Mouse (Mus musculus): ENCODE data around the gene Cntnap5c. TPM values are rescaled to one million over a fixed set of nuclear protein-coding genes. Genes with fewer than 3 reads are reported as not detected.

Cntnap5c gene
- polyA plus RNA-seq, 2 experiments: not detected

GRCm38 (mm10) chr17:58107901-58108300 is 338.5 kb downstream of the Cntnap5c start:
- H3K36me3 ChIP-seq (ENCODE audit: control insufficient read depth, insufficient read depth, low read length): no peaks in the 10 kb centered on the region
- H3K9me3 ChIP-seq (ENCODE audit: control insufficient read depth, low read length): no peaks in the 10 kb centered on the region
- no peak overlapping the region for H3K9ac ChIP-seq (ENCODE audit: low read depth, low read length, severe bottlenecking)
- H3K27ac ChIP-seq (replicated peaks; ENCODE audit: low read depth, low read length): no peak overlapping the region
- no peak for DNase-seq (ENCODE audit: low spot score)
- no peak overlapping the region for H3K4me3 ChIP-seq (replicated peaks; ENCODE audit: low read length)
- TF ChIP-seq POLR2A (IDR thresholded peaks at IDR 0.05; ENCODE audit: borderline replicate concordance, extremely low read depth, insufficient read depth, insufficient read length): no peak
- no peak overlapping the region for H3K4me2 ChIP-seq (replicated peaks; ENCODE audit: low read depth, low read length, severe bottlenecking)
- WGBS: 79% methylated on average over 3 of the region's 3 CpGs
- no peaks in the 10 kb centered on the region for H3K4me1 ChIP-seq (ENCODE audit: control insufficient read depth, insufficient read depth, low read length)
- no peak for ATAC-seq (ENCODE audit: low FRiP score, low read depth)
- H3K27me3 ChIP-seq (ENCODE audit: control insufficient read depth, insufficient read depth, low read length): no peaks in the 10 kb centered on the region

DNA sequence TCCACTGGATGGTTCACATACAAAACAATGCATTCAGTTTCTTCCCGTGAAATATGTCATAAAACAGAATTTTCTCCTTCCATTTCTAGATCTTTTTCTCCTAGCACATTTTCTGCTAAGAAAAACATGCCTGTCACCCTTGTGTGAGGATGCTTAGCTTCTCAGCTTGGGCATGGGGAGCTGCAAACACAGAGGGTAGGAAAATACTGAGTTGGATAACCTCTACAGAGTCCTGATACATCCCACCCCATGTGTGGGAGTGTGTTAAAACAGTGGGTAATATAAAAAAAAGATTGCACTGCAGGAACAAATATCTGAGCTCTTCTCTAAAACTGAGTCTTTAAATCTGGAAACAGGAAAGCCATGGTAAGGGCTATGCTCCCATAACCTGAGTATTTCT is 339.0 kb downstream of the Cntnap5c start:
- H3K4me3 ChIP-seq (replicated peaks; ENCODE audit: low read length): no peak overlapping the region
- no peaks in the 10 kb centered on the region for H3K36me3 ChIP-seq (ENCODE audit: control insufficient read depth, insufficient read depth, low read length)
- no peaks in the 10 kb centered on the region for H3K4me1 ChIP-seq (ENCODE audit: control insufficient read depth, insufficient read depth, low read length)
- no peak for TF ChIP-seq POLR2A (IDR thresholded peaks at IDR 0.05; ENCODE audit: borderline replicate concordance, extremely low read depth, insufficient read depth, insufficient read length)
- H3K9me3 ChIP-seq (ENCODE audit: control insufficient read depth, low read length): no peaks in the 10 kb centered on the region
- no peaks in the 10 kb centered on the region for H3K27me3 ChIP-seq (ENCODE audit: control insufficient read depth, insufficient read depth, low read length)
- no peak overlapping the region for H3K9ac ChIP-seq (ENCODE audit: low read depth, low read length, severe bottlenecking)
- WGBS: 62% methylated on average over 1 of the region's 1 CpGs
- H3K4me2 ChIP-seq (replicated peaks; ENCODE audit: low read depth, low read length, severe bottlenecking): no peak overlapping the region
- DNase-seq (ENCODE audit: low spot score) (no peak), ATAC-seq (ENCODE audit: low FRiP score, low read depth) (no peak)
- H3K27ac ChIP-seq (replicated peaks; ENCODE audit: low read depth, low read length): no peak overlapping the region

- no peak overlapping the region for H3K27ac ChIP-seq (replicated peaks; ENCODE audit: low read depth, low read length)
- no peak for TF ChIP-seq POLR2A (IDR thresholded peaks at IDR 0.05; ENCODE audit: borderline replicate concordance, extremely low read depth, insufficient read depth, insufficient read length)
- no peaks in the 10 kb centered on the region for H3K9me3 ChIP-seq (ENCODE audit: control insufficient read depth, low read length)
- 75% methylated on average over 1 of the region's 1 CpGs for WGBS
- H3K4me3 ChIP-seq (replicated peaks; ENCODE audit: low read length): no peak overlapping the region
- H3K36me3 ChIP-seq (ENCODE audit: control insufficient read depth, insufficient read depth, low read length): no peaks in the 10 kb centered on the region
- H3K27me3 ChIP-seq (ENCODE audit: control insufficient read depth, insufficient read depth, low read length): no peaks in the 10 kb centered on the region
- H3K4me2 ChIP-seq (replicated peaks; ENCODE audit: low read depth, low read length, severe bottlenecking): no peak overlapping the region
- H3K4me1 ChIP-seq (ENCODE audit: control insufficient read depth, insufficient read depth, low read length): no peaks in the 10 kb centered on the region
- ATAC-seq (ENCODE audit: low FRiP score, low read depth): no peak
- H3K9ac ChIP-seq (ENCODE audit: low read depth, low read length, severe bottlenecking): no peak overlapping the region
- no peak for DNase-seq (ENCODE audit: low spot score)
Measured at GRCm38 (mm10) chr17:58187171-58187570, 417.8 kb downstream of the Cntnap5c start.

- H3K9ac ChIP-seq (ENCODE audit: low read depth, low read length, severe bottlenecking): no peak overlapping the region
- no peak overlapping the region for H3K4me2 ChIP-seq (replicated peaks; ENCODE audit: low read depth, low read length, severe bottlenecking)
- no peaks in the 10 kb centered on the region for H3K4me1 ChIP-seq (ENCODE audit: control insufficient read depth, insufficient read depth, low read length)
- no peaks in the 10 kb centered on the region for H3K9me3 ChIP-seq (ENCODE audit: control insufficient read depth, low read length)
- H3K27ac ChIP-seq (replicated peaks; ENCODE audit: low read depth, low read length): no peak overlapping the region
- ATAC-seq (ENCODE audit: low FRiP score, low read depth) (no peak), DNase-seq (ENCODE audit: low spot score) (no peak)
- H3K27me3 ChIP-seq (ENCODE audit: control insufficient read depth, insufficient read depth, low read length): no peaks in the 10 kb centered on the region
- no peaks in the 10 kb centered on the region for H3K36me3 ChIP-seq (ENCODE audit: control insufficient read depth, insufficient read depth, low read length)
- no peak for TF ChIP-seq POLR2A (IDR thresholded peaks at IDR 0.05; ENCODE audit: borderline replicate concordance, extremely low read depth, insufficient read depth, insufficient read length)
- H3K4me3 ChIP-seq (replicated peaks; ENCODE audit: low read length): no peak overlapping the region
- WGBS: 88% methylated on average over 2 of the region's 2 CpGs
Measured at GRCm38 (mm10) chr17:58201148-58201547, 431.8 kb downstream of the Cntnap5c start.

- H3K4me1 ChIP-seq (ENCODE audit: control insufficient read depth, insufficient read depth, low read length): no peaks in the 10 kb centered on the region
- TF ChIP-seq POLR2A (IDR thresholded peaks at IDR 0.05; ENCODE audit: borderline replicate concordance, extremely low read depth, insufficient read depth, insufficient read length): no peak
- no peak overlapping the region for H3K27ac ChIP-seq (replicated peaks; ENCODE audit: low read depth, low read length)
- no peaks in the 10 kb centered on the region for H3K9me3 ChIP-seq (ENCODE audit: control insufficient read depth, low read length)
- no peak overlapping the region for H3K4me2 ChIP-seq (replicated peaks; ENCODE audit: low read depth, low read length, severe bottlenecking)
- H3K4me3 ChIP-seq (replicated peaks; ENCODE audit: low read length): no peak overlapping the region
- no peaks in the 10 kb centered on the region for H3K27me3 ChIP-seq (ENCODE audit: control insufficient read depth, insufficient read depth, low read length)
- H3K9ac ChIP-seq (ENCODE audit: low read depth, low read length, severe bottlenecking): no peak overlapping the region
- no peak for DNase-seq (ENCODE audit: low spot score)
- ATAC-seq (ENCODE audit: low FRiP score, low read depth): no peak
- no peaks in the 10 kb centered on the region for H3K36me3 ChIP-seq (ENCODE audit: control insufficient read depth, insufficient read depth, low read length)
- 79% methylated on average over 2 of the region's 2 CpGs for WGBS
Measured at GRCm38 (mm10) chr17:58268058-58268457, 498.7 kb downstream of the Cntnap5c start.

- H3K4me3 ChIP-seq (replicated peaks; ENCODE audit: low read length): no peak overlapping the region
- DNase-seq (ENCODE audit: low spot score) (no peak), ATAC-seq (ENCODE audit: low FRiP score, low read depth) (no peak)
- H3K9ac ChIP-seq (ENCODE audit: low read depth, low read length, severe bottlenecking): no peak overlapping the region
- 80% methylated on average over 6 of the region's 6 CpGs for WGBS
- H3K4me1 ChIP-seq (ENCODE audit: control insufficient read depth, insufficient read depth, low read length): no peaks in the 10 kb centered on the region
- H3K36me3 ChIP-seq (ENCODE audit: control insufficient read depth, insufficient read depth, low read length): no peaks in the 10 kb centered on the region
- no peak overlapping the region for H3K4me2 ChIP-seq (replicated peaks; ENCODE audit: low read depth, low read length, severe bottlenecking)
- H3K27ac ChIP-seq (replicated peaks; ENCODE audit: low read depth, low read length): no peak overlapping the region
- no peaks in the 10 kb centered on the region for H3K9me3 ChIP-seq (ENCODE audit: control insufficient read depth, low read length)
- no peaks in the 10 kb centered on the region for H3K27me3 ChIP-seq (ENCODE audit: control insufficient read depth, insufficient read depth, low read length)
- no peak for TF ChIP-seq POLR2A (IDR thresholded peaks at IDR 0.05; ENCODE audit: borderline replicate concordance, extremely low read depth, insufficient read depth, insufficient read length)
Measured at GRCm38 (mm10) chr17:58351310-58351709, 581.9 kb downstream of the Cntnap5c start.
